Mouse (Mus musculus) adrenal gland, postnatal 36 days (tissue): ENCODE data around the gene Sec22c. TPM values are rescaled to one million over a fixed set of nuclear protein-coding genes. Genes with fewer than 3 reads are reported as not detected.

Experiments
- DNase-seq, 2 experiments: peaks; one replicate each; pipeline ENCODE4 v3.0.0; 2021; ENCODE audit warnings: mixed read lengths in 1 of 2
- long read RNA-seq, 2 experiments: library from polyadenylated mRNA; stranded (forward); transcript quantifications; one replicate each; pipeline ENCODE4 v2.0.0; 2021; ENCODE audit warnings: borderline sequencing depth in 2 of 2
- total RNA-seq, 2 experiments: library from RNA; stranded (reverse); gene quantifications; 2 replicates each; pipeline ENCODE4 v1.2.3; 2021

The Sec22c gene
- total RNA-seq, result 1 to 10 TPM; 5.2 to 6.3 TPM
- long read RNA-seq, experiment 1, partial matches to known transcripts, result 1 of 4 reads
- long read RNA-seq, experiment 1, other reads (novel, unspliced or antisense), result 2 of 4 reads
- long read RNA-seq, experiment 2, result 0 reads

- peak; percentile 94 to 97 for DNase-seq
Observed at GRCm38 (mm10) chr9:121704646-121705625, at the start of gene Sec22c. Gene Sec22c (minus strand): TSS chr9:121705490.

GRCm38 (mm10) chr9:121754624-121755023, 49.3 kb upstream of the Sec22c start:
- no peak for DNase-seq

GRCm38 (mm10) chr9:121752774-121753173, 47.5 kb upstream of the Sec22c start:
- no peak for DNase-seq

- DNase-seq, result no peak
Observed at GRCm38 (mm10) chr9:121744051-121744450, 38.8 kb upstream of the Sec22c start.

- DNase-seq, result no peak
Observed at GRCm38 (mm10) chr9:121741168-121741567, 35.9 kb upstream of the Sec22c start.

- no peak for DNase-seq
Observed at GRCm38 (mm10) chr9:121740490-121740889, 35.2 kb upstream of the Sec22c start.

GRCm38 (mm10) chr9:121719347-121720331, 14.3 kb upstream of the Sec22c start:
- peak; percentile 31 to 39 for DNase-seq

GRCm38 (mm10) chr9:121718792-121719318, 13.6 kb upstream of the Sec22c start, which contains the start of gene Nktr:
Gene Nktr (plus strand): TSS chr9:121719169.
- DNase-seq, result peak; percentile 98 to 99

GRCm38 (mm10) chr9:121718070-121718705, 12.9 kb upstream of the Sec22c start:
- peak in 1 of 2 experiments; percentile 23 for DNase-seq

- no peak for DNase-seq
Observed at GRCm38 (mm10) chr9:121717048-121717447, 11.8 kb upstream of the Sec22c start.

- DNase-seq, result peak in 1 of 2 experiments; percentile 65
Observed at GRCm38 (mm10) chr9:121710584-121710975, 5.3 kb upstream of the Sec22c start.

GRCm38 (mm10) chr9:121709898-121710583, 4.8 kb upstream of the Sec22c start, which contains the start of gene Ss18l2:
Gene Ss18l2 (plus strand): TSS chr9:121710329.
- DNase-seq, result peak; percentile 98

GRCm38 (mm10) chr9:121708506-121709486, 3.5 kb upstream of the Sec22c start:
- no peak for DNase-seq

- no peak for DNase-seq
Observed at GRCm38 (mm10) chr9:121707801-121708200, 2.5 kb upstream of the Sec22c start.

GRCm38 (mm10) chr9:121706029-121706675, 862 bp upstream of the Sec22c start:
- DNase-seq, result no peak

GRCm38 (mm10) chr9:121704261-121704645, 1.0 kb downstream of the Sec22c start:
- no peak for DNase-seq

GRCm38 (mm10) chr9:121697150-121698049, 7.9 kb downstream of the Sec22c start:
- peak; percentile 59 to 73 for DNase-seq

- DNase-seq, result no peak
Observed at GRCm38 (mm10) chr9:121696626-121697025, 8.7 kb downstream of the Sec22c start.
